Mouse (Mus musculus): ENCODE measurements around the gene Smoc1. TPM values are rescaled to one million over a fixed set of nuclear protein-coding genes. Genes with fewer than 3 reads are reported as not detected.

Smoc1 gene
- polyA plus RNA-seq, 1 experiment = 3.8 TPM

- 92% methylated on average over 2 of the region's 2 CpGs for WGBS
- no peak for DNase-seq (ENCODE audit: low read depth, low spot score)
Measured at GRCm38 (mm10) chr12:81074139-81074538, 47.5 kb downstream of the Smoc1 start.

GRCm38 (mm10) chr12:81074941-81075340 lies 48.3 kb downstream of the Smoc1 start:
- 71% methylated on average over 3 of the region's 3 CpGs for WGBS
- no peak for DNase-seq (ENCODE audit: low read depth, low spot score)

GRCm38 (mm10) chr12:81077953-81078646 lies 51.5 kb downstream of the Smoc1 start:
- 28% methylated on average over 2 of the region's 2 CpGs for WGBS
- no peak for DNase-seq (ENCODE audit: low read depth, low spot score)

DNA sequence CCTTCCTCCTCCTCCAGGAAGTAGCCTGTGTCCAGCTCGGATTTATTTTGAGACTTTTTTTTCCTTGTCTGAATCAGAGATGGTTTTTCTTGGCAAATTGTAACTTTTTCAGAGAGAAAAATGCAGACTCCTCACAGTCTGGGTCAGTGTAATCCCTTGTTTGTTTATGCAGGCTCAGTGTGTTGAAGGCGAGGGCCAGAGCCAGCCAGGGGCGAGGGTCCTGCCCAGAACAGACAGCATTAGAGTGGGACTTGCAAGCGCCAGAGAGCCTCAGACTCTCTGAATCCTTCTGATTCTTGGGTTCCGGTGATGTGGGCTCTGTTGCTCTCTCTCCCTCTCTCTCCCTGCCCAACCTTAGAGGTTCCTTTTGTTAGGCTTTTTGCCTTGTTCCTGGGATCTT lies 53.7 kb downstream of the Smoc1 start:
- DNase-seq (ENCODE audit: low read depth, low spot score) = no peak
- WGBS = 49% methylated on average over 5 of the region's 5 CpGs

GRCm38 (mm10) chr12:81081031-81081430 lies 54.4 kb downstream of the Smoc1 start:
- 66% methylated on average over 3 of the region's 3 CpGs for WGBS
- no peak for DNase-seq (ENCODE audit: low read depth, low spot score)

GRCm38 (mm10) chr12:81083146-81083545 lies 56.5 kb downstream of the Smoc1 start:
- 90% methylated on average over 5 of the region's 5 CpGs for WGBS
- no peak for DNase-seq (ENCODE audit: low read depth, low spot score)

GRCm38 (mm10) chr12:81085244-81085643 lies 58.6 kb downstream of the Smoc1 start:
- 59% methylated on average over 1 of the region's 1 CpGs for WGBS
- DNase-seq (ENCODE audit: low read depth, low spot score) = no peak

GRCm38 (mm10) chr12:81088131-81088530 lies 61.5 kb downstream of the Smoc1 start:
- 44% methylated on average over 5 of the region's 5 CpGs for WGBS
- DNase-seq (ENCODE audit: low read depth, low spot score) = no peak

GRCm38 (mm10) chr12:81091641-81092040 lies 65.0 kb downstream of the Smoc1 start:
- no peak for DNase-seq (ENCODE audit: low read depth, low spot score)
- 85% methylated on average over 5 of the region's 5 CpGs for WGBS

DNA sequence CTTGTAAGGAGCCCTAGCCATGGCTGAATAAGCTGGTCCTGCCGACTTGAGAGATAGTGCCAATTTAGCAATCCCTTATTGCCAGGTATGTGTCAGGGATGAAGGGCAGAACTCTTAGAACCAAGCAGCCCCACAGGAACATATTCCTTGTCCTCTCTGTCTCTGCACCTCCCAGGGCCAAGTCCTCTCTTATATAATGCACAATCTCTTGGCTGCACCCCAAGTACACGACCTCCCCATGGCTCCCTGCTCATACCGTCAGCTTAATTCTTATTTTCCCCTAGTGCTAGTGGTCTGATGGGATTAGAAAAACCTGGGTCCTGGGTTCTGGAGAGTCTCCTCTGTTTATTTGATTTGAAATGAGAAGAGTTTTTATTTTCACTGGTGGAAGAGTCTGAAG lies 66.0 kb downstream of the Smoc1 start:
- 67% methylated on average over 3 of the region's 3 CpGs for WGBS
- DNase-seq (ENCODE audit: low read depth, low spot score) = no peak

GRCm38 (mm10) chr12:81093211-81093610 lies 66.6 kb downstream of the Smoc1 start:
- 79% methylated on average over 7 of the region's 7 CpGs for WGBS

GRCm38 (mm10) chr12:81094766-81095405 lies 68.3 kb downstream of the Smoc1 start:
- 45% methylated on average over 11 of the region's 11 CpGs for WGBS
- DNase-seq (ENCODE audit: low read depth, low spot score) = no peak

More at GRCm38 (mm10) chr12:81093211-81093610, 66.6 kb downstream of the Smoc1 start:
- no peak for DNase-seq (ENCODE audit: low read depth, low spot score)

DNA sequence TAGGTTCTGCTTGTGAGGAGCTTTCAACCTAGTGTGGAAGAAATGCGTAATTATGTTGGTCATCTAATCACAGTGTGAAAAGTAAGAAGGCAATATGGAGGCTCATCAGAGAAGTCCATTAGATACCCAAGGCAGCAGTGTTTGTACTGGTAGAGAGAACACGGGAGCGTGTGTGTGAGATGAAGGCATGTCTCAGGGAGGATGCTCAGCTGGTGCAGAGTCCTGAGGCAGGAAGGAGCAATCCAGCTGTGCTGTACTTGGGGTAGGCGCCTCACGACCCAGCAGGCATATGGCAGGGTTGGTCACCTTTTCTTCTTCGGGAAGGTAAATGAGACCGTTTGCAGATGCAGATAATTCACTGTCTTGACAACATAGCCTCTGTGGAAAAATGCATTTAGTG lies 70.7 kb downstream of the Smoc1 start:
- DNase-seq (ENCODE audit: low read depth, low spot score) = no peak
- 82% methylated on average over 7 of the region's 7 CpGs for WGBS

GRCm38 (mm10) chr12:81097738-81098137 lies 71.1 kb downstream of the Smoc1 start:
- WGBS = 55% methylated on average over 4 of the region's 4 CpGs
- DNase-seq (ENCODE audit: low read depth, low spot score) = no peak

DNA sequence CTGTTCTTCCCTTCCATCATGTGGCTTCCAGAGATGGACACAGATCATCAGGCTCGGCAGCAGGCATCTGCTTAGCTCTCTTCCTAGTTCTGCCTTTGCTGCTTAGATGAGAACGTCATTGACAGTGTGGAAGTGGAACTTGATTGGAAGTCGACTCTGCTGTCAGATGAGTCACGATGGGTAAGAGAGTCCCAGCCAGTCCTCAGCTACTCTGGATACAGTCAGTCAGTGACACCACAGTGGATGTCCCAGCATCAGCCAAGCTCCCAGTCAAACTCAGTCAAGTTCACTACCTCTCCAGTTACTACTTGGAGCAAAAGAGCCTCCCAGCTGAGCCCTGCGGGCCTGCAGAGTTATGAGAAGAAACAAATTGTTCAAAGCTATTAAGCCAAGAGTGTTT lies 72.6 kb downstream of the Smoc1 start:
- DNase-seq (ENCODE audit: low read depth, low spot score) = no peak
- WGBS = 68% methylated on average over 5 of the region's 5 CpGs

DNA sequence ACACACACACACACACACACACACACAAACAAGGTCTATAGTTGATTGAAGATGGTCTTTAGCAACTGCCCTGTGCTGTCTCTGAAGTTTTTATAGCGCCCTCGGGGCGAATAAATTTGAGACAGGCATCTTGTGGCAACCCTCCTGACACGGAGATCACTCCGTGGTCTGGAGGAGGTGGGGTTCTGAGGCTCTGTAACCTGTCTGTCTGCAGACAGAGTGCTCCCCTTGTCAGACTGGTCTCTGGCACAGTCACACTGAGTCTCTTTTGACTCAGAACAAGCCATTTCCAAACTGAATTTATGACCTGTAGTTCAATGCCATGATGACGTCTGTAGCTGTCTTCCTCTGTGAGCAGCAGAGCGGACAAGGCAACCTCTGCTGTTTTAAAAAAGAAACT lies 75.1 kb downstream of the Smoc1 start:
- DNase-seq (ENCODE audit: low read depth, low spot score) = no peak
- 47% methylated on average over 7 of the region's 7 CpGs for WGBS

GRCm38 (mm10) chr12:81104546-81104945 lies 77.9 kb downstream of the Smoc1 start:
- 77% methylated on average over 14 of the region's 14 CpGs for whole genome bisulfite sequencing
- DNase-seq (ENCODE audit: low read depth, low spot score) = no peak

- DNase-seq (ENCODE audit: low read depth, low spot score) = no peak
- whole genome bisulfite sequencing = 83% methylated on average over 12 of the region's 12 CpGs
Measured at GRCm38 (mm10) chr12:81105721-81106633, 79.4 kb downstream of the Smoc1 start.

GRCm38 (mm10) chr12:81107278-81108100 lies 80.9 kb downstream of the Smoc1 start:
- no peak for DNase-seq (ENCODE audit: low read depth, low spot score)
- WGBS = 53% methylated on average over 14 of the region's 14 CpGs

DNA sequence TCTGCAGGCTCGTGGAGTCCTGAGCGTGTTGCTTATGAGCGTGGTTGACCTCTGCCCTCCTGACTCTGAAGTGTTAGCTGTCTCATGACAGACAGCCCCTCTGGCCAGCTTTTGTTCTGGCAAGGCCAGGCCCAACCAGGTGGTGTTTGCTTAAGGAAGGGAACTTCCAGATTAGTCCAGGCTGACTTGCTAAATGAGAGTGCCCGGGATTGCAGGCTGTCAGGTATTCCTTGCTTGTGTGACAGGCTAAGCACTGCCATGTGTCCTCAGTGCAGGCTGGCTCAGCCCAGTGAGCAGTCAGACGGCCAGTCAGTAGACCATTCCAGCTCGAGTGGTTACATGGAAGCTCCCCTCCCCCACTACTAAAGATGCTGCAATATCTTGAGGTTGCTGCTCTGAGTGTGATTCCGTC lies 82.0 kb downstream of the Smoc1 start:
- DNase-seq (ENCODE audit: low read depth, low spot score) = no peak
- 33% methylated on average over 7 of the region's 7 CpGs for WGBS
